Mouse (Mus musculus) heart, adult 2 months (tissue): ENCODE data around the gene Olfr1216.

Source experiments
- CTCF ChIP-seq: fragments of 200-600 bp; IDR thresholded peaks from 2 replicates; pipeline ENCODE4 v1.8.1; 2022; ENCODE audit warnings: antibody characterized with exemption, mild to moderate bottlenecking, moderate library complexity
- EP300 ChIP-seq: fragments of 200-500 bp; IDR thresholded peaks from 2 replicates; pipeline ENCODE4 v1.6.1; 2011; ENCODE audit warnings: low read depth, low read length, control low read depth; ENCODE audit not compliant: insufficient read depth
- POLR2A ChIP-seq: fragments of 200-500 bp; IDR thresholded peaks from 2 replicates; pipeline ENCODE4 v1.6.1; 2011; ENCODE audit warnings: mild to moderate bottlenecking, low read depth, low read length, control low read depth; ENCODE audit not compliant: insufficient read depth

- TF ChIP-seq CTCF (no peak), EP300 (no peak), POLR2A (no peak)
Measured at GRCm38 (mm10) chr2:88992553-88992952, 25.6 kb downstream of the Olfr1216 start, which contains the start of gene Olfr1214.
